Mouse (Mus musculus): ENCODE data around the gene Sgcd.

The Sgcd gene

DNA sequence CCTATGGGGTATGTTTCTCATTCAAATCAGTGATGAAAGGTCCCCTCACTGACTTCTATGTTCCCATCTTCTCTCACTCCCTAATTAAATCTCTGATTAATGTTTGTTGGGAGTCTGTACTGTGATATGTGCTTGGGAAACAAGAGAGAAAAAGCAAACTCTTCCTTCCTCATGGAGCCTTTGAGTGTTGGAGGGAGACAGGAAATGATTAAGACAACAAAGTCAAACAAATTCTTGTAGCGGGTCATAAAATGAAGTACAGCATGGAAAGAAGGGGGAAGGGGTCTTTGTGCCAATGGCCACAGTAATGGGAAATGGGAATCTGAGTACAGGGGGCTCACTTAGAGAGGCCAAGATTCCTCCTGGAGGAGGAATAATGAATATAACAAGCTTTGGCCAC is 1063.8 kb downstream of the Sgcd start:
- no peak for DNase-seq

DNA sequence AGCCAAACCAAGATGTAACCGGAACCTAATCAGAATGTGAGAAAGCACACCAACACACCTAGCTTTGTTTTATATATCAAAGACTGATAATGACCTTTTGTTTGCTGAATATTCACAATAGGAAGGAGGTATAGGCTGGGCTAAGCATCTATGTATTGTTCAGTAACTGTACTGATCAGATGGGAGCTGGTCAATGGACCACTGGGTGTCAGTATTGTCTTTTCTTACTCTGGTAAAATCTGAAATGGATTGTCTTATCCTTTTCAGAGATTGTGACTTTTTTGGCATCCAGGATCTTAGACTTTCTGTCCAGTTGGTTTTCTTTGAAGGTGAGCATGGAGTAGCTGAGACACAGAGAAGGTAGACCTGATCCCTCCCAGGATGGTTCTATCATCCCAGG is 1068.5 kb downstream of the Sgcd start:
- DNase-seq = peak; percentile 4

DNA sequence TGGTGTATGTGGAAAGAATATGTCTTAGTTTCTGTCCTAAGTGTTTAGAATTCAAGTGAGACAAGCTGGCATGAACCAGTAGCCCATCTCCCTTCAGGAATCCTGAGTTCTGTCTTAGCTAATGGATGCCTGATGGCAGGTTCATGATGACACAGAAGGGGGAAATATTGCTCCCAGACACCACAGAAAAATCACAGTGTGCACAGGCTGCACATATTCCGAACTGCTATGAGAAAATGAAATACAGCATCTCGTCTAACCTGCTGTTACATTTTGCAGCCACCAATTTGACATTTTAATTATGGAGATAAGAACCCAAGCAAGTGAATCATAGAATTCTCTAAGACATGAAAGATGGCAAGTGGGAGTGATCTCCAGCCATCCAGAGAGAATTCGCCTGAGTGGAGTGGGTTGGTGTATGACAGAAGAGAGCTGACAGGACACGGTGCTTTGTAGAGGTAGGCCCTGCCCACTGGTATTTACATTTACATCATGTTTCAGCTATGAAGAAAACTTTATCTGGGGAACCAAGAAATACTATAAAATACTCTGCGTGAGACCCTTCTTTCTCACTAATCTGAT is 1076.0 kb downstream of the Sgcd start:
- no peak for DNase-seq

DNA sequence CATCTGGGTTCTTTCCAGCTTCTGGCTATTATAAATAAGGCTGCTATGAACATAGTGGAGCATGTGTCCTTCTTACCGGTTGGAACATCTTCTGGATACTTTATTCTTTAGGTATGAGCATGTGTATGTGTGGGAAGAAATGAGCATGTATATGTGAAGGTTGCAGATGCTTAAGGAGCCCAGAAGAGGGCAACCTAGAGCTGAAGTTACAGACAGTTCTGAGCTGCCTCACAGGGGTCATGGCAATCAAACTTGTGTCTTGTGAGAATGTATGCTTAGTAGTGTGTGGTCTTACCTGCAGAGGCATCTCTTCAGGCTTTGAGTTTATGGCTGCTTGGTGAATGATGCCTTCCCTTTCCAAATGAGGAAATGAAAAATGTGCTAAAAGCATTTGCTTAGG is 1084.5 kb downstream of the Sgcd start:
- DNase-seq = no peak

DNA sequence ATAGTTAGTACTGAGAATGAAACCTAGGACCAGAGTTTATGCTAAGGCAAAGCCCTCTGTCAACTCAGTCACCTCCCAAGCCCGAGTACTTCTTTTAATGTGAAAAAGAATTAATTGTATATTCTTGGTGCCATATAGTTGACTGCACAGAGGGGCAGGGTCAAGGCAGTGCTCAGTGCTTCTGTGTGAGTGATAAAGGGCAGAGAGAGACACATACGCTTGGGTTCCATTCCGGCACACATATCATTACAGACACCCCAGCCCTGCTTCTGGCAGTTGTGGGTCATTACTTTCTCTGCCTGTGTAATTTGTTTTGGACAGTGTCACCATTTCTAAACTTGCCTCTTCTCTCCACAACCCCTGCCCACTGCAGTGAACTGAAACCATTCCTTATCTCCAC is 1099.7 kb downstream of the Sgcd start:
- no peak for DNase-seq

DNA sequence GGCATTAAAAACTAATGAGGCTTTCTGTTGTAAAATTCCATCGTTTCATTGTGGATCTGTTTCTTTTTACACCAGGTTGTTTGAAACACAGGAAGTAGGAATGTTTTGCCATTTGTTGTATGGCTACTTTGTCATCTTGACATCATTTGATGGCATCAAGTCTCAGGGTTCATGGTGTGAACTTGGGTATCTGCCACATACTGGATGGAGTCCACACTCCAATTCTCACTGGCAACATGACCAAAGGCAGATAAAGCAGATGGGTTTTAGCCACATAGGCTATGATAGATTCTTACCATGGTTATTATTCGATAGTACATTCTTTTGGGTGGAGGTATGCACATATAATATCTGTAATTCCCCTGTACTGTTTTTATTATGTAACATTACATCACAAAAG is 1106.3 kb downstream of the Sgcd start:
- DNase-seq = no peak

DNA sequence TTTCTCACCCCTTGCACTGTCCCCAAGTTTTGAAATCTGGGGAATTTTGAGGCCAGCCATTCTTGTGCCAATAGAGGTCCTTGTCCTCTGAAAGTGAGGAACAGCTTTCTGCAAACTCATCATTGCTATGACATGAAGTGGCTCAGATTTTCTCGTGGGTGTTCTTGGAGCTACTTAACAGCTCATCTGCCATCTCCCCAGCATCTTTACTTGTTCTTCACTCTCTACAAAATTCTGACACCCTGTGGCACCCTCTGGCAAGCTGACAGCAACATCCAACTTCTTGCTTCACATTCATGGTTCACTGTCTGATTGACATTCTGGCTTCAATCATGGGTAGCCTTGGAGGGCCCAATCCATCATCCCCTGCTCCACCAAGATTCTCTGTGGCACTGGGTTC is 1113.0 kb downstream of the Sgcd start:
- no peak for DNase-seq

DNA sequence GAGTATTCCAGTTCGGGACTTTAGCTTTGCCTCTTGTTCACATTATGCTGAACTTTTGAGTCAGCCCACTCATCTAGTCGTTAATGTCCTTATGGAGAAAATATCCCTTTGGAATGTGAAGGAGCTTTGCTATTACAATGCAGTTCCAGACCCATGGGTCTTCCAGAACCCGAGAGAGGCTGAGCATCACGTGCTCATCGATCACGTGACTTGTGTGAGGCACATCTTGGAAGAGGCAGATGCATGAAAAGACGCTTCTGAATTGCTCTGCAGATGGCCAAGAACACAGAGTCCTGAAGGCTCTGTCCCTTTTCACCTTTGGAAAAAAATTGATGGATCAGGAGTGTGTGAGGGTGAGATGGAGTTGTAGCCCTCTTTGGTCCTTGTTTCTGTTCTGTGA is 1120.2 kb downstream of the Sgcd start:
- DNase-seq = no peak

DNA sequence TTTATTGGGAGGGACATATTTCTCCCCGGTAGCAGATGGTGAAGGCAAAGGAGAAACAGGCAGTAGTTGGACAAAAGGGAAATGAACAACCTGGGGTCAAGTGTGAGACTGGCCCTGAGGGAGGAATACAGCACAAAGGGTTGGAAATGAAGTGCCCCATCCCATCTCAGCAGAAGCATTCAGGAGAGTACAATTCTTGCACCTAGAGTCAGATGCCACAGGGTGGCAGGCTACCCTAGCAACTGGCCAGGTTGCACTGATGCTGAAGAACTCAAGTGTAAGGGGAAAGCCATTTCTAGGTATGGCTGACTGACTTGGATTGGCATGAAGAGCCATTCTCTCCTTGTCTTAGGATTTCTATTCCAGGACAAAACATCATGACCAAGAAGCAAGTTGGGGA is 1124.0 kb downstream of the Sgcd start:
- DNase-seq = peak; percentile 43

DNA sequence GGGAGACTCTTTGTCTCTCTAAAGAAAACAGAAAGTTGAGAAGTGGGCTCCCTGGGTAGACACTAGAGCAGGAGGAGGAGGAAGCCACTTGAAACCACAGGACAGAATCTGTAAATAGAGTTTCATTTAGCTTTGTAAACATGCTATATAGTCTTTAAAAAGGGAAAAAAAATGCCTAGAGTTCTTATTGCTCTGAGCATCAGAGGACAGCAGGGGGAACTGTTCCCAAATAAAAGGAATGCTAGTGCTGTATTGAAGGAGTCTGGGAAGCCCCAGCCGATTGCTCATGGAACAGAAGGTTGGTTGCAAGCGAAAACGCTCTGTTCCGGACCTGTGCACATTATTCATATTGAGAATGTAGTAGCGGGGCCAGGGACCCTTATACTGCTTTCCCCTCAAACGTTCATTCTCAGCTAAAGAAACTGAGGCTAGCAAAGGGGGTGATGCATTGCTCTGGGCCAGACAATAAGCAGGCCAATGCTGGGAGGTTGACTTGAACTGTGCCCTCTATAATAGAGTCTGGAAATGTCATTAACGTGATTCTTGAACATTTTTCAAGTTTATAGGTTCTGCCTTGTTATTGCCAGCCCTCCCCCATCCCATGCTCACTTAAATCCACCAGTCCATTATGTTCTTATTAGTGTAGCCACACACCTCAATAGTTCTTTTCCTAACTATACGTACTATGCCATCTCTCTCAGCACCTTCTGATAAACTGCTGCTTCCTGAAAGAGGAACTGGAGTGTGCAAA is 1140.4 kb downstream of the Sgcd start:
- DNase-seq = peak; percentile 64

DNA sequence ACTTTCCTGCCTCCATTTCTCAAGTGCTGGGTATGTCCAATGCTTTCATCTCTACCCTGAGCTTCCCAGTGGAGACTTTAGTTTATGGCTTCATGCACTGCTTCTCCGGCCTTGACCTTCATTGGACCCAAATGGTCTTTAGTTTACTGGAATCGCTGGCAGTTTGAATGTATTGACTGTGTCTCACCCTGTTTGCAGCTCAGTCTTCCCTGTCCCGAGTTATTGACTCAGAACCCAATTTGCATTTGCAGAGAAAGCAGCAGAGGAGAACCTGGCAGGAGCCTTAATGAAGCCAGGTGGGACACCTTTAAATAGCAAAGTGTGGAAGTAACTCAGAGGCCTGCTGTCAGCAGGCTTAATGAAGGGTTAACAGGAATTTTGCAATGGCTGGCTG is 1140.9 kb downstream of the Sgcd start:
- no peak for DNase-seq

DNA sequence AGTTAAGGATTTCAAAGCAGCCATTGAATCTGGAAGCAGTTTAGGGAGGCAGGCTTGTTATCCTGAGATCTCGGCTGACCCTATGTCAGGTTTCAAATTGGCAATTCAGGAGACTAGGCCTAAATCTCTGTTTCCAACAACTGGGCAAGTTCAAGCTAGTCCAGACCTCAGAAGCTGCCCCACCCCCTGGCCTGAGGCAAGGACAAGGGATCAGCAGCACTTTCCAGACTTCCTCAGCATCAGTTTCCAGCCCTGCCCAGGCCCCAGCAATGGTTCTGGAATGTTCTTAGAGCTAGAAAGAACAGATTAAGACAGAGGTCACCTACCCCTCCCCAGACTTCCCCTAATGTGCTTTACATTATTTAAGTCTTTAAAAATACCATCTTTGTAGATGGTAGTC is 1142.1 kb downstream of the Sgcd start:
- peak; percentile 35 for DNase-seq
